Mouse (Mus musculus) hindbrain, embryonic 12.5 days (tissue): Measurements from ENCODE around the gene Cdk5rap2. TPM values are rescaled to one million over a fixed set of nuclear protein-coding genes. Genes with fewer than 3 reads are reported as not detected.
A peak's percentile ranks its signal among the peaks of the same experiment; 100 is the strongest.

Experiments
- ATAC-seq: fragments of 200-750 bp; cut with Nextera tagmentation; 2 replicates; pipeline ENCODE4 v1.8.0; 2017; ENCODE audit warnings: moderate TSS enrichment; ENCODE audit not compliant: low FRiP score
- H3K27ac ChIP-seq: fragments of 300-500 bp; sonication (generic); 2 replicates; pipeline ENCODE4 v1.5.1; 2016; ENCODE audit warnings: mild to moderate bottlenecking
- H3K27me3 ChIP-seq: fragments of 300-500 bp; sonication (generic); 2 replicates; pipeline ENCODE4 v1.6.1; 2016; ENCODE audit warnings: mild to moderate bottlenecking
- H3K36me3 ChIP-seq: fragments of 300-500 bp; sonication (generic); 2 replicates; pipeline ENCODE4 v1.6.1; 2016; ENCODE audit warnings: mild to moderate bottlenecking
- H3K4me1 ChIP-seq: fragments of 300-500 bp; sonication (generic); 2 replicates; pipeline ENCODE4 v1.6.1; 2016
- H3K4me2 ChIP-seq: fragments of 300-500 bp; sonication (generic); replicated peaks from 2 replicates; pipeline ENCODE4 v1.6.1; 2016; ENCODE audit warnings: mild to moderate bottlenecking
- H3K4me3 ChIP-seq: fragments of 300-500 bp; sonication (generic); 2 replicates; pipeline ENCODE4 v1.5.1; 2016; ENCODE audit warnings: mild to moderate bottlenecking
- H3K9ac ChIP-seq: fragments of 300-500 bp; sonication (generic); 2 replicates; pipeline ENCODE4 v1.6.1; 2016; ENCODE audit warnings: mild to moderate bottlenecking, moderate library complexity
- H3K9me3 ChIP-seq: fragments of 300-500 bp; sonication (generic); replicated peaks from 2 replicates; pipeline ENCODE4 v1.6.1; 2016; ENCODE audit warnings: mild to moderate bottlenecking
- WGBS: fragments of 180-500 bp; shearing (Covaris S2); methylation state at CpG from one replicate; pipeline ENCODE4 v1.1.7; 2016; 5-methylcytosine and 5-hydroxymethylcytosine counted together
- polyA plus RNA-seq: library from polyadenylated mRNA; unstranded; fragments of >200 nt; fragmentation: Nextera tagmentation; extraction: Ambion mirVana; gene quantifications from 2 replicates; pipeline ENCODE4 v1.2.1, GENCODE M21; 2016

The Cdk5rap2 gene
- polyA plus RNA-seq, 1 experiment from 2014 or later = 24.2 TPM

- H3K36me3 ChIP-seq = peaks cover 22% of the 10 kb centered on the region
- WGBS = 89% methylated on average over 9 of the region's 9 CpGs
- H3K9ac ChIP-seq = no peak overlapping the region
- H3K4me1 ChIP-seq = no peaks in the 10 kb centered on the region
- no peaks in the 10 kb centered on the region for H3K27me3 ChIP-seq
- H3K4me2 ChIP-seq = no peak overlapping the region
- no peak overlapping the region for H3K4me3 ChIP-seq
- no peaks in the 10 kb centered on the region for H3K9me3 ChIP-seq
- ATAC-seq = no peak
- no peak overlapping the region for H3K27ac ChIP-seq
Observed at GRCm38 (mm10) chr4:70283163-70283562, 127.1 kb downstream of the Cdk5rap2 start.

GRCm38 (mm10) chr4:70278882-70279281 lies 131.4 kb downstream of the Cdk5rap2 start:
- peaks cover 17% of the 10 kb centered on the region for H3K36me3 ChIP-seq

DNA sequence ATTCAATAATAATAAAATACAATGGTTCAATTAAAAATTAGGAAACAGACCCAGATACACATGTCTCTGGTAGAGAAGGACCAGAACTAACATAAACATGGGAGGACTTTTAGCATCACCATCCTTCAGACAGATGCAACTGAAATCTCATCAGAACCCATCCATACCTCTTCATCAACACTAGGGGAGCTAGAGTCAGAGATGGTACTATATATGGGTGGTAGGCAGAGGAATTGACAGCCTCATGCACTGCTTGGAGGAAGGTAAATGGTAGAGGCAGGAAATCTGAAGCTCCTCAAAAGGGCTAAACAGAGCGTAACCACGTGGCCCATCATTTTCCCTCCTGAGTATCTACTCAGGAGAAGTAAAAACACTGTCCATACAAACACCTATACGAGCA lies 132.2 kb downstream of the Cdk5rap2 start:
- H3K9ac ChIP-seq = no peak overlapping the region
- 96% methylated on average over 3 of the region's 3 CpGs for WGBS
- no peak overlapping the region for H3K4me2 ChIP-seq
- no peak overlapping the region for H3K4me3 ChIP-seq
- H3K27me3 ChIP-seq = no peaks in the 10 kb centered on the region
- H3K27ac ChIP-seq = no peak overlapping the region
- peaks cover 17% of the 10 kb centered on the region for H3K36me3 ChIP-seq
- H3K9me3 ChIP-seq = no peaks in the 10 kb centered on the region
- no peak for ATAC-seq
- H3K4me1 ChIP-seq = no peaks in the 10 kb centered on the region

More at GRCm38 (mm10) chr4:70278882-70279281, 131.4 kb downstream of the Cdk5rap2 start:
- Histone ChIP-seq H3K27ac (no peak overlapping the region), H3K9ac (no peak overlapping the region), H3K4me2 (no peak overlapping the region), H3K4me1 (no peaks in the 10 kb centered on the region), H3K9me3 (no peaks in the 10 kb centered on the region), H3K4me3 (no peak overlapping the region), H3K27me3 (no peaks in the 10 kb centered on the region)
- ATAC-seq = no peak
- 92% methylated on average over 4 of the region's 4 CpGs for WGBS

- H3K4me3 ChIP-seq = no peak overlapping the region
- no peak overlapping the region for H3K27ac ChIP-seq
- H3K4me1 ChIP-seq = no peaks in the 10 kb centered on the region
- H3K4me2 ChIP-seq = no peak overlapping the region
- H3K27me3 ChIP-seq = no peaks in the 10 kb centered on the region
- ATAC-seq = no peak
- 94% methylated on average over 4 of the region's 4 CpGs for WGBS
- peaks cover 15% of the 10 kb centered on the region for H3K36me3 ChIP-seq
- H3K9ac ChIP-seq = no peak overlapping the region
- no peaks in the 10 kb centered on the region for H3K9me3 ChIP-seq
Observed at GRCm38 (mm10) chr4:70272943-70273342, 137.3 kb downstream of the Cdk5rap2 start.

DNA sequence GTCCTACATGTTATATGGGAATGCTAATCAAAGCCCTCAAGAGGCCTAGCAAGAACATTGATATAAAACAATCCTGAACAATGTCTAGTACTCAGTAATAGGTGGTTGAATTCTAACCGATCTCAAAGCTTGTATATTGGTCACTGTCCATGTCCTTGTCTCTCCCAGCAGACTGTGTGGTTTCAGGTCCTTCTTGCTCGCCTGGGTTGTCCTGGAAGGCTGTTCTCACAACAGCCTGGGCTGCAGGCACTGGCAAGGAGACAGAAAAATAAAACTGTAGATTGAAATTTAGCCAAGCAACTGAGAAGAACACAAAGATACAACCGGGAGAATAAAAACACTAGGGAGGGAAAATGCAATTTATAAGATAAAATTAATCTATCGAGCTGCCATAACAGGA lies 137.7 kb downstream of the Cdk5rap2 start:
- WGBS = 95% methylated on average over 4 of the region's 4 CpGs
- H3K36me3 ChIP-seq = peaks cover 15% of the 10 kb centered on the region
- H3K27me3 ChIP-seq = no peaks in the 10 kb centered on the region
- no peak for ATAC-seq
- H3K4me1 ChIP-seq = no peaks in the 10 kb centered on the region
- no peak overlapping the region for H3K4me2 ChIP-seq
- H3K9me3 ChIP-seq = no peaks in the 10 kb centered on the region
- no peak overlapping the region for H3K9ac ChIP-seq
- no peak overlapping the region for H3K4me3 ChIP-seq
- H3K27ac ChIP-seq = no peak overlapping the region

DNA sequence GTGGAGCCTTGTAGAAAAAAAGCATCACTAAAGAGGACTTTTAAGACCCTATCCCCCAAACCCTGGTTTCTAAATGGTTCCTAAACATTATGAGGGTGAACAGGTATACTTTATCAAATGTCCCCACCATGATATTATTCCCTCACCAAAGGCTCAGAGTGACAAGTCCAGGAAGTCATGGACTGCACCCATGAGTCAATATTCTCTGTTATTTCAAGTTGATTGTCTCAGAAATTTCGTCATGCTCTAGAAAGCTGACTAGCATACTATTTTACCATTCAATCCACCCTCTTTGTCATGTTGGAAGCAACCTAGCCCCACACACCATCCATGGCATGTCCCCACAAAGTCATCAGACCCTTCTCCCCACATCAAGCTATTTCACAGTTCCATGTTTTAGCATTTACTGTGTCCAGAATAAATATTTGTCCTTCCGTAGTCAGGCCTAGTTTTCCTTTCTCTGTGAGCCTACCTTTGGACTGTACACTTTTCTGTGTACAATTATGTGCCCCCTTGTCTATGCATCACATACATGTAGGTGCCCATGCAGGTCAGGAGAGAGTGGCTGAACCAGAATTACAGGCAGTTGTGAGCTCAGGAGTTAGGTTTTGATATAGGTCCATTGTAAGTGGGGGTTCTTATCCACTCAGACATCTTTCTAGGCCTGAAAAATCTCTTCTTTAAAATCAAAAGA lies 142.9 kb downstream of the Cdk5rap2 start:
- Histone ChIP-seq H3K9me3 (no peaks in the 10 kb centered on the region), H3K4me1 (no peaks in the 10 kb centered on the region), H3K27ac (no peak overlapping the region), H3K4me3 (no peak overlapping the region), H3K9ac (no peak overlapping the region), H3K4me2 (no peak overlapping the region), H3K36me3 (peaks cover 31% of the 10 kb centered on the region), H3K27me3 (no peaks in the 10 kb centered on the region)
- ATAC-seq = no peak
- 88% methylated on average over 2 of the region's 2 CpGs for WGBS

GRCm38 (mm10) chr4:70265248-70265647 lies 145.0 kb downstream of the Cdk5rap2 start:
- H3K4me2 ChIP-seq = no peak overlapping the region
- peaks cover 19% of the 10 kb centered on the region for H3K36me3 ChIP-seq
- H3K9ac ChIP-seq = no peak overlapping the region
- 69% methylated on average over 6 of the region's 6 CpGs for WGBS
- H3K27me3 ChIP-seq = no peaks in the 10 kb centered on the region
- no peaks in the 10 kb centered on the region; the same call in 1 of the 2 replicates for H3K4me1 ChIP-seq
- H3K9me3 ChIP-seq = no peaks in the 10 kb centered on the region
- peak; percentile 46; the same call in 1 of the 2 replicates for ATAC-seq
- H3K27ac ChIP-seq = no peak overlapping the region
- no peak overlapping the region for H3K4me3 ChIP-seq

DNA sequence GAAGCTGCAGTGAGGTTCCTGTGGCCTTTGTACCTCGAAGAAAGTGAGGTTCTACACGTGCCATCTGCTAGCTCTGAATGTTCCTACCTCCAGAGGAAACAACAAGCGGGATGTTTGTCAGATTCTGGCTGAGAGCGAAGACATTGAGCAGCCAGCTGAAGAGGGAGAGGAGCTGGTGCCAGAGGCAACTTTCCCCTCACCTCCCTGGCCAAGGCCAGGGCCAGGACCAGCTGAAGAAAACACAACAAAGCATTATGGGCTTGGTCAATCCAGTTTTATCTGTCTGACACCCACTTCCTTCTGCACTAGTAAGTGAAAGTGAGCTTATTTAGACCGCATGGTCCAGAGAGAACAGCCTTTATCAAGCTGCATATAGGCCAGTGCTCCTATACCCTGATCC lies 147.4 kb downstream of the Cdk5rap2 start:
- H3K9me3 ChIP-seq = no peaks in the 10 kb centered on the region
- peaks cover 19% of the 10 kb centered on the region for H3K36me3 ChIP-seq
- no peak overlapping the region for H3K4me2 ChIP-seq
- H3K9ac ChIP-seq = no peak overlapping the region
- no peaks in the 10 kb centered on the region for H3K27me3 ChIP-seq
- 88% methylated on average over 5 of the region's 5 CpGs for WGBS
- H3K4me1 ChIP-seq = peaks cover 6% of the 10 kb centered on the region
- H3K27ac ChIP-seq = no peak overlapping the region
- no peak for ATAC-seq
- no peak overlapping the region for H3K4me3 ChIP-seq

DNA sequence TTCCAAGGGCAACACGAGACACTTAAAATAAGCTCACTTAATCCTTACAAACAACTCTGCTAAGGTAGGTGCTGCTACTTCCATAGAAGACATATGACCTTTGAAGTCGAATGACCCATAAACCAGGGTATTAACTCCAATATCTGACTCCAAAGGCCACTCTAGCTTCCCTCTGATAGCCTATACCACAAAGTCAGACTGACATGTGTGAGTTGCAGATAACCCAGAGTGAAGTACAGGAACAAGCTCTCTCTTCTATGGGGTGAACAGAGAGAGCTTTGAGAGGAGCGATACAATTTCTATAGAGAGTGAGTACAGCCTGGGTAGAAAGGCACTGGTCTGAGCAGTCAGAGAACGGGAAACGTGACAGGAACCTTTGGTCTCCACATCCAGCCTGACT lies 148.9 kb downstream of the Cdk5rap2 start:
- ATAC-seq = no peak
- H3K4me3 ChIP-seq = no peak overlapping the region
- H3K4me1 ChIP-seq = peaks cover 6% of the 10 kb centered on the region
- H3K27me3 ChIP-seq = no peaks in the 10 kb centered on the region
- H3K27ac ChIP-seq = no peak overlapping the region
- H3K36me3 ChIP-seq = peaks cover 23% of the 10 kb centered on the region
- H3K9me3 ChIP-seq = no peaks in the 10 kb centered on the region
- no peak overlapping the region for H3K4me2 ChIP-seq
- WGBS = 86% methylated on average over 5 of the region's 5 CpGs
- H3K9ac ChIP-seq = no peak overlapping the region

GRCm38 (mm10) chr4:70260419-70260807 lies 149.8 kb downstream of the Cdk5rap2 start:
- WGBS = 85% methylated on average over 11 of the region's 11 CpGs
- Histone ChIP-seq H3K9me3 (no peaks in the 10 kb centered on the region), H3K27ac (no peak overlapping the region), H3K4me2 (no peak overlapping the region), H3K9ac (no peak overlapping the region), H3K36me3 (peaks cover 23% of the 10 kb centered on the region), H3K27me3 (no peaks in the 10 kb centered on the region), H3K4me1 (peaks cover 6% of the 10 kb centered on the region), H3K4me3 (no peak overlapping the region)
- no peak for ATAC-seq

- Histone ChIP-seq H3K27ac (no peak overlapping the region), H3K4me2 (no peak overlapping the region), H3K4me3 (no peak overlapping the region), H3K4me1 (peaks cover 6% of the 10 kb centered on the region), H3K9ac (no peak overlapping the region), H3K9me3 (no peaks in the 10 kb centered on the region), H3K36me3 (peaks cover 28% of the 10 kb centered on the region), H3K27me3 (no peaks in the 10 kb centered on the region)
- peak; percentile 26; the same call in 1 of the 2 replicates for ATAC-seq
- 63% methylated on average over 3 of the region's 3 CpGs for WGBS
Observed at GRCm38 (mm10) chr4:70259726-70260418, 150.4 kb downstream of the Cdk5rap2 start.

- WGBS = 64% methylated on average over 9 of the region's 9 CpGs
- no peak overlapping the region for H3K4me2 ChIP-seq
- no peak overlapping the region for H3K9ac ChIP-seq
- H3K9me3 ChIP-seq = no peaks in the 10 kb centered on the region
- H3K27me3 ChIP-seq = no peaks in the 10 kb centered on the region
- H3K36me3 ChIP-seq = peaks cover 31% of the 10 kb centered on the region
- peaks cover 6% of the 10 kb centered on the region for H3K4me1 ChIP-seq
- H3K27ac ChIP-seq = no peak overlapping the region
- no peak overlapping the region for H3K4me3 ChIP-seq
- no peak for ATAC-seq
Observed at GRCm38 (mm10) chr4:70258826-70259225, 151.4 kb downstream of the Cdk5rap2 start.

DNA sequence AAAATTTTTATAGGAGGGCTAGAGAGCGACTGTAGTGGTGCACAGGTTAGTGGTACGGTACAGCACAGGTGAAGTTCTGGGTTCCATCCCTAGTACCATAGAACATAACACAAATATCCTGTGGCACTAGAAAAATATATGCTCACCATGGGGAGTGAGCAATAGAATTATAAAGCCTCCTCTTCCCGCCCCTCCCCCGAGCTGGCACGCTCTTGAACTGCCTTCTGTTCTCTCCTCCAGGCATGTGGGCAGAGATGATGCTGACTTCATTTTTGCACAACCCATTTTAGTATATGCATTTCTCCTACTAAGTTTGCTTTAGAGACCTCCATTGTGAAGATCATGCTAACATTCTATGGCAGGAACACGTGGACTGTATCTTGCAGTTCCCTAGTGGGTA lies 152.0 kb downstream of the Cdk5rap2 start:
- ATAC-seq = no peak
- H3K27me3 ChIP-seq = no peaks in the 10 kb centered on the region
- no peaks in the 10 kb centered on the region for H3K9me3 ChIP-seq
- no peak overlapping the region for H3K9ac ChIP-seq
- peaks cover 6% of the 10 kb centered on the region for H3K4me1 ChIP-seq
- H3K4me2 ChIP-seq = no peak overlapping the region
- H3K4me3 ChIP-seq = no peak overlapping the region
- no peak overlapping the region for H3K27ac ChIP-seq
- H3K36me3 ChIP-seq = peaks cover 31% of the 10 kb centered on the region
- 84% methylated on average over 6 of the region's 6 CpGs for WGBS
